Mouse (Mus musculus) heart, adult 2 months (tissue): ENCODE results near the gene St8sia1.

Experiments
- CTCF ChIP-seq: fragments of 200-600 bp; IDR thresholded peaks from 2 replicates; pipeline ENCODE4 v1.8.1; 2022; ENCODE audit warnings: antibody characterized with exemption, mild to moderate bottlenecking, moderate library complexity
- POLR2A ChIP-seq: fragments of 200-500 bp; IDR thresholded peaks from 2 replicates; pipeline ENCODE4 v1.6.1; 2011; ENCODE audit warnings: mild to moderate bottlenecking, low read depth, low read length, control low read depth; ENCODE audit not compliant: insufficient read depth

DNA sequence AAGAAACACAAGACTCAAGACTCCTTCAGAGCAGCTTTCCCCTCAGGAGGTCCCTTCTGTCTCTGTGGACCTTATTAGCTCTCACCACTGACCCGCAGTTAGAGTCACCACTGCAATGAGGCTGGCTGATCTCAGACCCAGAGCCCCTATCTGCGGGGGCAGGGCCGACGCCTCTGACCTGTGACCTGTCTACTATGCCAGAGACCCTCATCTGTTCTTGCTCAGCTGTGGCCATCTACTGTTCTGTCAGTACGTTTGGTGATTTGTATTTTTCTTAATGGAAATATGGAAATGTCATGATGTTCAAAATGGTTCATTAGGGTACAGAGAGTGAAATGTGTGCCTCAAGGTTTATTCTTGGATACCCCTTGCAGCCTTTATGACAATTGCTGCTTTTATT is 114.9 kb downstream of the St8sia1 start:
- TF ChIP-seq CTCF = no peak
- no peak for TF ChIP-seq POLR2A
